Mouse (Mus musculus): Measurements from ENCODE around the gene Hoxb7.

Hoxb7 gene

DNA sequence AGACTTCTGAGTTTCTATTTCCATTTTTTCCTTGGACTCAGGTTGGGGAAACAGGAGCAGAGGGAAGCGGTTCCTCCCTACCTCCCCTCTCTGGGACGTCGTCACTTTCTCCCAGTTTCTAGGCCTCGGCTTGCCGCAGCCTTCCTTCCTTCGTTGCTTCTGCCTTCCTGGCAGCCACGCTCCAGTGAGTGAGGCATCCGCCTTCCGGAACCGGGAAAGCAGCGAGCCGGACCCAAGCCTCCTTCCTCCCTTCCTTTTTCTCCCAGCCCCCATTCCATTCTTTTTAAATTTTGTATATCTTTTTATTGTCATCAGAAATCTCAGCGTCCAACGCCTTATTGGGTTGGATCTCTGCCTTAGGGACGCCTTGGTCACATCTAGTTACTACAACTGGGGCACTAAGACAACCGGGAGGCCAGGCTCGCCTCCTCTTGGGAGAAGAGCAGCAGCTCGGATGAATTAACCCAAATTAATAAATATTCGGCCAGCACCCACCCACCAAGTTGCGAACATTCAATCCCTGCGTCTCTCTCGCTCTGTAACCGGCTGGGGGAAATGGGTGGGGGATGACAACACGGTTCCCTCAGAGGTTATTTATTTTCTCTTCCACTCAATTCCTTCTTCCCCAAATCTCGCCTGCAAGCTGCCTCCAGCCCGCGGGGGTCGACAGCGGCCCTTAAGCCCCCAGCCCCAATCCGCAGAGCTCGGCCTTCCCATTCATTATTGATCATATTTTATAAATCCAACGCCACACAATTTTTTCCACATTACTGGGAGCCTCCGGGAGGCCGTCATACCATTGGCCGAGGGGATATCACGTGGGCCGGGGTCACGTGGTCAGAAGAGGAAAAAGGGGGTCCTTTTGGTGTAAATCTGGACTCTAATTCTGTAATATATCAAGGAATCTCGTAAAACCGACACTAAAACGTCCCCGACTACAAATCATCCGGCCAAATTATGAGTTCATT lies at the start of gene Hoxb7:
TSS of gene Hoxb7 (plus strand) at position 853 of the 968 bp plus-strand sequence.
- no peak for DNase-seq (ENCODE audit: low spot score in 2 of 2)

DNA sequence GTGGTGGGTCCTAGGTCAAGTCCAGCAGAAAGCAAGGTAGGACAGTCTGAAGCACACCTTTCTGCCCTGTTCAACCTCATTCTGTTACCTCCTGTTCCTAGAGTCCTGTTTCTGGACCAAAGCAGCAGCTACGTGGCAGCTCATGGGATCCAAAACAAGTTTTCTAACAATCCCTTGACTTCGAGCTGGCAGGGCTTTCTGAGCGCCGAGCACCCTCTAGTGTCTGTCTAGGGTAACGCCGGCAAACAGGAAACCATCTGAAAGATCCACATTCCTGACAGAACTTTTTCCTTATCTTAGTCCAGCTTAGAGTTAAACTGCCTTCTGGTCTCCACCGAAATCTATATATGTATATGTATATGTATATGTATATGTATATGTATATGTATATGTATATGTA lies 46.2 kb upstream of the Hoxb7 start:
- peak in 1 of 2 experiments; percentile 17 for DNase-seq (ENCODE audit: low spot score in 2 of 2)

DNA sequence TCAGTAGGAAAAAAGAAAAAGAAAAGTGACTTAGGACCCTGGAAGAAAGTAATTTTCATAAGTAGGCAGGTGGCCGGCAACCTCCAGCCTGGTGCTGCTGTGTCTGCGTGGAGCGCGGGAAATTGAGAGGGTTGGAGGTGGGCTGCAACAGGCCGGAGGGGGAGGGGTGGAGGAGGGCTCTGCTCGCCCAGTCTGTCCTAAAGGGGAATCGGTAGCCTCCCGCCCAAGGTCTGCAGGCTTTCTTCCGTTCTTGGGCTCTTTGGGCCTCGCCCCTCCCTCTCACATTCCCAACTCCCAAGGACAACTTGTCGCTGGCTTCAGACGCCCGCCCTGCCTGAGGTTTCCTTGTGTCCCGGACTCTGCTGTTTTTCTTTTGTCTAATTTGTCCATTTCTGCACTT lies 35.5 kb upstream of the Hoxb7 start:
- no peak for DNase-seq (ENCODE audit: low spot score in 2 of 2)

DNA sequence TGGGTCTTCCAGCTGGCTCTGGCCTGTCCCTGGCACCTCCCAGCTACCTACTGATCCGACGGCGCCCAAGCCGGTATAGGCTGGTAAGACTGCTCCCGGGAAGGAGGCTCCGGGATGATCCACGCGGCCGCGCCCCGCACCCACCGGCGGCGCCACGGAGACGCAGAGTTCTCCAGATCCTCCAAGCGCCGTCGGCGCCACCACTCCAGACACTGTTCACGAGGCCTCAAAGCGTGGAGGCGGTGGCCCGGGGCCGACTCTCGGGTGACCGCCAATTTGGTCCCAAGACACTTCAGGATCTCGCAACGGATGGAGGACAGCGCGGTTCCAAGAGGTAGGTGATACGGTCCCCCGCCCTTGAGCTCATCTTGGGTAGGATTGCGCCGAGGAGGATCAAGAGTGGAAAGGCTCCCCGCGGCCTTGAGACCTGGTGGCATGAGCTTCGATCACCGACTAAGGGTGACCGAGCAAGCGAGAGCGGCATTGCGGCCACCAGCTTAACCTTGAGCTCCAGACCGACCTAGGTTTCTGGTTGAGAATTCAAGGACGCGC lies 34.9 kb upstream of the Hoxb7 start:
- DNase-seq (ENCODE audit: low spot score in 2 of 2), result no peak

GRCm38 (mm10) chr11:96252541-96253120 lies 33.8 kb upstream of the Hoxb7 start:
- no peak for DNase-seq (ENCODE audit: low spot score in 2 of 2)

- no peak for DNase-seq (ENCODE audit: low spot score in 2 of 2)
Observed at GRCm38 (mm10) chr11:96254221-96254620, 32.2 kb upstream of the Hoxb7 start.

GRCm38 (mm10) chr11:96255111-96255995 lies 31.1 kb upstream of the Hoxb7 start:
- DNase-seq (ENCODE audit: low spot score in 2 of 2), result no peak

- DNase-seq (ENCODE audit: low spot score in 2 of 2), result no peak
Observed at GRCm38 (mm10) chr11:96255996-96256445, 30.4 kb upstream of the Hoxb7 start.

- DNase-seq (ENCODE audit: low spot score in 2 of 2), result no peak
Observed at GRCm38 (mm10) chr11:96257141-96257540, 29.3 kb upstream of the Hoxb7 start.

DNA sequence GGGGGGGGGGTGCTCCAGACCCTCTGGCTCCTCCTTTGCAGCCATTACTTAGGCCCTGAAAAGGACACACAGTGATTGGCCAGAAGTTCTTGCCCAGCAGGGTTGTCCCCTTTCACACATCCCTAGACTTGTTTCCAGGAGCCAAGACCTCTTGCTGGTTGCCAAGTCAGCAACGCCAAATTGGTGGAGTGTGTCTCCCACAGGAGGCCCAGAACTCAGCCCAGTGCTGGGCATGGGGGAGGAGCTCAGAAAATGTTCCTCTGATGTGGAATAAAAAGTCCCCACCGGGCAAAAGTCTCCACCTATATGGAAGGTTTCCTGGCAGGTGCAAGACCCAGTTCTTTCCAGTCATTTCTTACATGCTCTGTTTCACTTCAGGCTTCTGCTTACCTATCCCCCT lies 27.4 kb upstream of the Hoxb7 start:
- no peak for DNase-seq (ENCODE audit: low spot score in 2 of 2)

- DNase-seq (ENCODE audit: low spot score in 2 of 2), result no peak
Observed at GRCm38 (mm10) chr11:96259511-96259910, 26.9 kb upstream of the Hoxb7 start.

GRCm38 (mm10) chr11:96260310-96260970 lies 26.0 kb upstream of the Hoxb7 start:
- no peak for DNase-seq (ENCODE audit: low spot score in 2 of 2)

GRCm38 (mm10) chr11:96261323-96261890 lies 25.0 kb upstream of the Hoxb7 start:
- peak; percentile 11 to 69 for DNase-seq (ENCODE audit: low spot score in 2 of 2)

- no peak for DNase-seq (ENCODE audit: low spot score in 2 of 2)
Observed at GRCm38 (mm10) chr11:96262262-96262830, 24.1 kb upstream of the Hoxb7 start.

DNA sequence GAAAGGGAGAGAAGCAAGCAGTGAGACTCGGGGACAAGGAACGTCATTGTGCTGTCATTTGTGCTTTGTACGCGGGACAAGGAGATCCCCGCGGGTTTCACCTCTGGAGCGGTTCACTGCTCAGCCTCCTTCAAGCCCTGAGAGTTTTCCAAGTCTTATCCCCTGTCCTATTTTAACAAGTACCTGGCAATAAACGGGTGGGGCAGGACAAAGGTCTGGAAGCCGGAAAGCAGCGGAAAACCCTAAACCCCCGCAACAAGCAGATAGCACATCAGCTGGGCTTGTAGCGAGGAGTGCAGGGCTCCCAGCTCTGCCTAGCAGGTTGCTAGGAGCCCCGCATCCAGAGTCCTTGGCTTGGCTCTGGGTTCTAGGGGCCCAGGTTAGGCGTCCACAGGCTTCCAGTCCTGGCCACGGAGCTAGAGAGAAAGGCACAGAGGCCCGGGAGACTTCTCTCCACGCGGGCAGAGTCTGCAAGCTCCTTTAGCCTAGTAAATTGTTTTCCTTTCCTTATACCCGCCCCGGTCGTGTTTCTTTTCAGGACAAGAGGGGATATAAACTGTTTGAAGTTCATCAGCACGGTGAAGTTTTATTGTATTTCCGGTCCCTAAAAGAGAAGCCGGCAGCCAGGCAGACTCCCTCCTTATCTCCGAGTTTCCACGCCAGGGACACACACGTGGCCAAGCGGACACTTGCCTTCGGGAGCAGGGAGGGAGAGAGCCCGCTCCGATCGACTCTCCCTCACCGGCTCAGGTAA lies 22.6 kb upstream of the Hoxb7 start:
- DNase-seq (ENCODE audit: low spot score in 2 of 2), result no peak

DNA sequence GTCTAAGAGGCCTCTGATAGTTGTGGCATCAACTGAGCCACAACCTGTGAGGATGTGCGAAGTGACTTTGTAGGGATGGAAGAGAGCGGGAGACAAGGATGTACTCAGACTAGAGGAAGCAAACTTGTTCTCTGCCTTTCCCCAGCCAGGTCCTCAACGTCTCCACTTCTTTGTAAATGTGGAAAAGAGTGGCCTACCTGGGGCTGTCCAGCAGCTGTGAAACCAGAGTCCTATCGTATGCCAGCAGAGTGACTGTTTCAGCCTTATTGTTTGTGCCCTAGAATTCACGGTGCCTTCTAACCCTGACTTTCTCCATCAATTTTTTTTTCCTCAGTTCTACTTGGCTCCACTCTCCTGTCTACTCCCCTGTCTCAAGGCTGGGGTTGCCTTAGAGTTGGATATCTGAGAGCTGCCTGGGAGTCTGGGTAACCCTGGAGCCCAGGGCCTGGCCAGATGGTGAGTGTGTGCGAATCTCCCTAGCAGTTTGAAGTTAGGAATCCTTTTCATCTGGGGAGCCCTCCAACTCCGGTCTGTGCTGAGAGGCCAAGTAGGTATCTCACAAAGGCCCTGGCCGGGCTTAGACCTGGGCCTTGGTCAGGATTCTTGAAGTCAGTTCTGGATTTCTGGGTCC lies 21.9 kb upstream of the Hoxb7 start:
- no peak for DNase-seq (ENCODE audit: low spot score in 2 of 2)

- no peak for DNase-seq (ENCODE audit: low spot score in 2 of 2)
Observed at GRCm38 (mm10) chr11:96265954-96266353, 20.5 kb upstream of the Hoxb7 start.

- DNase-seq (ENCODE audit: low spot score in 2 of 2), result no peak
Observed at GRCm38 (mm10) chr11:96267021-96267920, 19.2 kb upstream of the Hoxb7 start.

All from thymus, postnatal 10 days (tissue).